Mouse (Mus musculus): Measurements from ENCODE around the gene P2ry10b.

Gene P2ry10b

GRCm38 (mm10) chrX:107148681-107149080 lies at the start of gene P2ry10b:
Gene P2ry10b, plus strand, starts transcription at chrX:107148927.
- no peak for DNase-seq

- no peak for DNase-seq
Measured at GRCm38 (mm10) chrX:107116333-107116732, 32.4 kb upstream of the P2ry10b start.

- no peak for DNase-seq
Measured at GRCm38 (mm10) chrX:107116987-107117386, 31.7 kb upstream of the P2ry10b start.

GRCm38 (mm10) chrX:107143184-107143583 lies 5.5 kb upstream of the P2ry10b start:
- no peak for DNase-seq

GRCm38 (mm10) chrX:107143930-107144329 lies 4.8 kb upstream of the P2ry10b start:
- no peak for DNase-seq

- DNase-seq = no peak
Measured at GRCm38 (mm10) chrX:107149391-107149993, 765 bp downstream of the P2ry10b start.

- no peak for DNase-seq
Measured at GRCm38 (mm10) chrX:107150027-107150426, 1.3 kb downstream of the P2ry10b start.

- no peak for DNase-seq
Measured at GRCm38 (mm10) chrX:107150752-107151515, 2.2 kb downstream of the P2ry10b start.

- DNase-seq = no peak
Measured at GRCm38 (mm10) chrX:107156021-107156420, 7.3 kb downstream of the P2ry10b start.

- no peak for DNase-seq
Measured at GRCm38 (mm10) chrX:107160496-107160895, 11.8 kb downstream of the P2ry10b start.

GRCm38 (mm10) chrX:107168281-107168680 lies 19.6 kb downstream of the P2ry10b start:
- DNase-seq = no peak

- DNase-seq = no peak
Measured at GRCm38 (mm10) chrX:107169128-107169527, 20.4 kb downstream of the P2ry10b start.

- DNase-seq = no peak
Measured at GRCm38 (mm10) chrX:107178742-107179141, 30.0 kb downstream of the P2ry10b start.

- DNase-seq = no peak
Measured at GRCm38 (mm10) chrX:107217577-107218090, 68.9 kb downstream of the P2ry10b start.
